Mouse (Mus musculus): ENCODE measurements around the gene Taar8b. TPM values are rescaled to one million over a fixed set of nuclear protein-coding genes. Genes with fewer than 3 reads are reported as not detected.

The Taar8b gene
- total RNA-seq, 2 experiments from 2014 or later: not detected

- DNase-seq (ENCODE audit: low spot score): no peak
Measured at GRCm38 (mm10) chr10:24049210-24049609, 42.9 kb downstream of the Taar8b start, which contains the start of gene Taar7f. TSS of gene Taar7f (plus strand) at chr10:24049510.

Other genes with a start within 250 kb of the Taar8b start
- under 1 TPM in 1 of 2 experiments, not detected in 1; 0.25 TPM for gene Vnn3, start 240.8 kb downstream of the Taar8b start, total RNA-seq (2021)
- gene Vnn1, start 197.6 kb downstream of the Taar8b start, total RNA-seq (2021): under 1 TPM; 0.09 to 0.11 TPM
- gene Taar1, start 171.9 kb downstream of the Taar8b start, total RNA-seq (2021): not detected
- gene Taar2, start 153.7 kb downstream of the Taar8b start, total RNA-seq (2021): not detected
- gene Taar3, start 142.7 kb downstream of the Taar8b start, total RNA-seq (2021): not detected
- not detected for gene Taar4, start 131.8 kb downstream of the Taar8b start, total RNA-seq (2021)
- gene Taar5, start 121.6 kb downstream of the Taar8b start, total RNA-seq (2021): not detected
- not detected for gene Taar6, start 106.6 kb downstream of the Taar8b start, total RNA-seq (2021)
- not detected for gene Taar7a, start 98.8 kb downstream of the Taar8b start, total RNA-seq (2021)
- not detected for gene Taar7b, start 92.4 kb downstream of the Taar8b start, total RNA-seq (2021)
- gene Taar7d, start 65.1 kb downstream of the Taar8b start, total RNA-seq (2021): not detected
- not detected for gene Taar7e, start 54.7 kb downstream of the Taar8b start, total RNA-seq (2021)
- gene Taar7f, start 42.8 kb downstream of the Taar8b start, total RNA-seq (2021): not detected
- gene Taar8a, start 15.8 kb downstream of the Taar8b start, total RNA-seq (2021): not detected
- gene Taar8c, start 9.6 kb upstream of the Taar8b start, total RNA-seq (2021): not detected
- not detected for gene Taar9, start 17.2 kb upstream of the Taar8b start, total RNA-seq (2021)
- 10 to 100 TPM; 21.6 to 25.9 TPM for gene Stx7, start 57.0 kb upstream of the Taar8b start, total RNA-seq (2021)
- under 1 TPM; 0.55 to 0.59 TPM for gene Moxd1, start 131.2 kb upstream of the Taar8b start, total RNA-seq (2021)

Measured in gastrocnemius, adult 18-20 months (tissue).